Mouse (Mus musculus) embryonic facial prominence, embryonic 15.5 days (tissue): Measurements from ENCODE around the gene Rtn3. TPM values are rescaled to one million over a fixed set of nuclear protein-coding genes. Genes with fewer than 3 reads are reported as not detected.
"Not testable (repeated sequence)": the region's sequence is repeated elsewhere in the genome, so short reads cannot be mapped to it uniquely, and the experiment has no call there.

Experiments
- ATAC-seq: fragments of 200-750 bp; cut with Nextera tagmentation; 2 replicates; pipeline ENCODE4 v1.8.0; 2017; ENCODE audit warnings: low read depth, moderate TSS enrichment; ENCODE audit not compliant: insufficient number of reproducible peaks, low FRiP score, low TSS enrichment
- H3K27ac ChIP-seq: fragments of 300-500 bp; sonication (generic); replicated peaks from 2 replicates; pipeline ENCODE4 v1.5.1; 2015; ENCODE audit warnings: mild to moderate bottlenecking, inconsistent platforms
- H3K27me3 ChIP-seq: fragments of 300-500 bp; sonication (generic); 2 replicates; pipeline ENCODE4 v1.6.1; 2015; ENCODE audit warnings: inconsistent platforms
- H3K36me3 ChIP-seq: fragments of 300-500 bp; sonication (generic); 2 replicates; pipeline ENCODE4 v1.6.1; 2015; ENCODE audit warnings: mild to moderate bottlenecking, inconsistent platforms
- H3K4me1 ChIP-seq: fragments of 300-500 bp; sonication (generic); 2 replicates; pipeline ENCODE4 v1.6.1; 2015; ENCODE audit warnings: inconsistent platforms
- H3K4me2 ChIP-seq: fragments of 300-500 bp; sonication (generic); replicated peaks from 2 replicates; pipeline ENCODE4 v1.6.1; 2015; ENCODE audit warnings: mild to moderate bottlenecking, inconsistent platforms
- H3K4me3 ChIP-seq: fragments of 300-500 bp; sonication (generic); replicated peaks from 2 replicates; pipeline ENCODE4 v1.5.1; 2015; ENCODE audit warnings: mild to moderate bottlenecking, inconsistent platforms
- H3K9ac ChIP-seq: fragments of 300-500 bp; sonication (generic); 2 replicates; pipeline ENCODE4 v1.6.1; 2015; ENCODE audit warnings: inconsistent platforms
- H3K9me3 ChIP-seq: fragments of 300-500 bp; sonication (generic); replicated peaks from 2 replicates; pipeline ENCODE4 v1.6.1; 2016; ENCODE audit warnings: inconsistent platforms
- WGBS: fragments of 180-500 bp; shearing (Covaris S2); methylation state at CpG from one replicate; pipeline ENCODE4 v1.1.7; 2015; 5-methylcytosine and 5-hydroxymethylcytosine counted together
- polyA plus RNA-seq: library from polyadenylated mRNA; unstranded; fragments of >200 nt; fragmentation: Nextera tagmentation; extraction: Ambion mirVana; gene quantifications from 2 replicates; pipeline ENCODE4 v1.2.1, GENCODE M21; 2015

Rtn3 gene
- polyA plus RNA-seq, 1 experiment from 2014 or later, result 138 TPM

DNA sequence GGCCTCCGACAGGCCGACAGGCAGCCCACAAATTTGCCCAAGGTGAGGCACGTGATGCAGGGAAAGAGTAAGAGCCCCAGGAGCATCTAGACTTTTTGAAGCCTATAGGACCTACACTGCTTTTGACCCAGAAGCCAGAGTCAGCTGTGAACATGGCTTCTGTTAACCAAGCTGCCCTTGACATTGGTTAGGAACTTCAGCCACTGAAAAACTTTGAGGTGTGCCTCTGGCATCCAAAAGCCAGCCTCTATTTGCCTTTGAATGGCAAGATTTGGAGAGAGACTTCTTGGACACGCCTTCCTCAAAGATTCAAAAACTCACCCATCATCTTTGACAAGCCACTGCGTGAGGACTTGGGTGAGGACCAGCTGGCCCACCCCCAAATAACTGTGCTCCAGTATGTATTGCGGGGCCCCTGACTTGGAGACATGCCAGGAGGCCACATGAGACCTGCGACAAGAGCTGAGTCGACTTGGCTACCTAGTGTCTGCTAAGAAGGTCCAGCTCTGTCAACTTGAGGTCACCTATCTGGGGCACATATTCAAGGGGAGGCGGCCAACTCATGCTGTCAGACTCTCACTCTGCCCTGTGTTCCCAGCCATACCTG is 78.4 kb downstream of the Rtn3 start:
- H3K9ac ChIP-seq, result no peak overlapping the region
- ATAC-seq, result no peak
- H3K36me3 ChIP-seq, result no peaks in the 10 kb centered on the region
- no peaks in the 10 kb centered on the region for H3K9me3 ChIP-seq
- H3K27me3 ChIP-seq, result 0 out of 2 replicates have a peak, but pooled peaks cover 3% of the 10 kb centered on the region
- H3K27ac ChIP-seq, result no peak overlapping the region
- peaks cover 4% of the 10 kb centered on the region; the same call in 1 of the 2 replicates for H3K4me1 ChIP-seq
- no peak overlapping the region for H3K4me3 ChIP-seq
- 57% methylated on average over 9 of the region's 9 CpGs for WGBS
- H3K4me2 ChIP-seq, result no peak overlapping the region

DNA sequence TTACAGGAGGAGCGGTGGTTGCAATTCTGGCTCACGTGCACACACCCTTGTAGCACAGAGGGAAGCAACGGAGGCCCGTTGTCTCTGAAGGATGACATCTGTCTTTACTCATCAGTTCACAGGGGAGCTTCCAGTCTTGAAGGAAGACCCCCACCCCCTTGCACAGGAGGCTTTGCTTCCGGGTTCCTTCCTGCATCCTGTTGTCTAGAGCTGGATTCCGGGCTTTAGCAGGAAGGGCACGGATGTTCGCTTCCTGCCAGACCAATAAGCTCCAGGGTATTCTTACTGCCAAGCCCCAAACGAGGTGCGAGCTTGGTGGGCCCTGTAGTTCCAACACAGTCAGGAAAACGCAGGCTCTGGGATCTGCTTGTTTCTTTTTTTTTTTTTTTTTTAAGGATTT is 82.4 kb downstream of the Rtn3 start:
- H3K9me3 ChIP-seq, result no peaks in the 10 kb centered on the region
- 37% methylated on average over 11 of the region's 11 CpGs for WGBS
- no peaks in the 10 kb centered on the region for H3K36me3 ChIP-seq
- peaks cover 4% of the 10 kb centered on the region; the same call in 1 of the 2 replicates for H3K4me1 ChIP-seq
- H3K27me3 ChIP-seq, result peaks cover 8% of the 10 kb centered on the region; the same call in 1 of the 2 replicates
- no peak overlapping the region for H3K27ac ChIP-seq
- no peak overlapping the region for H3K4me3 ChIP-seq
- H3K4me2 ChIP-seq, result no peak overlapping the region
- H3K9ac ChIP-seq, result no peak overlapping the region
- ATAC-seq, result no peak

DNA sequence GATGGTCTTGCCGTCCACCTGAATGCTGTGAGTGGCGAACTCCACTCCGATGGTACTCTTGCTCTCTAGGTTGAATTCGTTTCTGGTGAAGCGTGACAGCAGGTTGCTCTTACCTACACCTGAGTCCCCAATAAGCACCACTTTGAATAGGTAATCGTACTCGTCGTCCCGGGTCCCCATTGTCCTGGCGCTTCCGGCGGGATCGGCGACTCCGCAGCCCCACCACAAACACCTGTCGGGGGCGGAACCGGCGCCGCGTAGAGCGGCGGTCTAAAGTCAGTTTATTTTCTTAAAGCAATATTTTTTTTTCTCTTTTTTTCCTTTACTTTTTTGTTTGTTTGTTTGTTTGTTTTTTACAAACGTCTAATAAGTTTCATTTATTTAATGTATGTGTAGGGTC is 84.2 kb downstream of the Rtn3 start:
- not testable (repeated sequence) for H3K4me1 ChIP-seq, H3K4me3 ChIP-seq, H3K36me3 ChIP-seq, ATAC-seq, H3K9me3 ChIP-seq, H3K27me3 ChIP-seq, H3K9ac ChIP-seq, H3K27ac ChIP-seq, H3K4me2 ChIP-seq
- 26% methylated on average over 24 of the region's 24 CpGs for WGBS

DNA sequence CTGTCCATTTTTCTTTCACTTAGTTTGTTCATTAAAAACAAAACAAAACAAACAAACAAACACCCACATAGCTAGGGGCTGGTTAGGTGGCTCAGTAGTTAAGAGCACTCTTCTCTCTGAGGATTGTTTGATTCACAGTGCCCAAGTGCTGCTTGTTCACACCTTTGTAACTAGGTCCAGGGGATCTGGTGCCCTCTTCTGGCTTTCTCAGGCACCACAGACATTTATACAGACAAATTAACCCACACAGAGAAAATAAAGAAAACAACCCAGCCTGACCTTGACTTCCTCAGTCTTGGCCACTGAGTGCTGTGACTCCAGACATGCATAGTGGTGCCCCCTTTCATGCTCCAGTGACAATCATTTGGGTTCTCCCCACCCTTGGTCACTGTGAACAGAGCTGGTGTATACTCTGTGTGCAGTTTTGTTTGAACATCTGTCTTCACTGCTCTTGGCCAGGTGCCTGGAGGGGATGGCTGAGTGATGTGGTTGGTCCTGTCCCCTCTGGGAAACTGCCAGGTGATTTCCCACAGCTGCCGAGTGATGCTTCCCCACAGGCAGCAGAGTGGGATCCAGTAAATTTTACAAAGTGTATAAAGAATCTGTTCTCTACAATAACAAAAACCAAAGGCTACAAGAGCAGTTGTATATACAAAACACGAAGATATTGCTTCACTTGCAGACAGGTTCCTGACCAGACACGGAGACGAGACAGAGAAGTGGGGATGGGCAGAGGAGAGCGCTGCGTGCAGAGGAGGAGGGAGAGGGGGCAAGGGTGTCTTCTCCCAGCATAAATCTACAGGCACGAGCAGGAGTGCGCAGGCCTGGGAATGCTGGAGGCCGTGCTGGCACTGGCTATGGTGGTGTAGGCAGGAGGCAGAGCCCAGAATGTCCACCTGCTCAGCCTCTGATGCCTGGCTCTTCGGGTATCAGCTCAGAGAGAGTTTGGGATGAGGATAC is 85.9 kb downstream of the Rtn3 start:
- not testable (repeated sequence) for H3K9ac ChIP-seq, H3K4me3 ChIP-seq, H3K4me1 ChIP-seq, H3K9me3 ChIP-seq, H3K4me2 ChIP-seq, H3K36me3 ChIP-seq, ATAC-seq, H3K27ac ChIP-seq, H3K27me3 ChIP-seq
- 50% methylated on average over 9 of the region's 10 CpGs for WGBS

DNA sequence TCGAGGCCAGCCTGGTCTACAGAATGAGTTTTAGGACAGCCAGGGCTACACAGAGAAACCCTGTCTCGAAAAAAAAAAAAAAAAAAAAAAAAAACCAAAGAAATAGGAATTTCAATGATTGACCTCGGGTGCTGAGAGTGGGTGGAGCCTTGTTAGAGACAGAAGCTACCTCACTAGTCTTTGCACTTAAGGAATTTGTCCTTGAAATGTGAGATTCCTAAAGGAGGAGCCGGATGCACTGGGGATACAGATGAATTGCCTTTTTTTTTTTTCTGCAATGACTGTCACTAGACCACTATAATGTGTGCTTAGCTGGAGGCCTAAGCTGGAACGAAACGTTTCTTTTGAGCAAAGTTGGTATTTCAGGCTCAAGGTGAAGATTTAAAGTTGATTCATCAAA is 94.6 kb downstream of the Rtn3 start:
- 75% methylated on average over 6 of the region's 6 CpGs for WGBS
- 0 out of 2 replicates have a peak, but pooled peaks cover 4% of the 10 kb centered on the region for H3K36me3 ChIP-seq
- peaks cover 15% of the 10 kb centered on the region; the same call in 1 of the 2 replicates for H3K9me3 ChIP-seq
- H3K27me3 ChIP-seq, result no peaks in the 10 kb centered on the region
- no peak overlapping the region for H3K4me3 ChIP-seq
- H3K27ac ChIP-seq, result no peak overlapping the region
- H3K4me2 ChIP-seq, result no peak overlapping the region
- no peak for ATAC-seq
- H3K4me1 ChIP-seq, result peaks cover 9% of the 10 kb centered on the region
- H3K9ac ChIP-seq, result no peak overlapping the region

DNA sequence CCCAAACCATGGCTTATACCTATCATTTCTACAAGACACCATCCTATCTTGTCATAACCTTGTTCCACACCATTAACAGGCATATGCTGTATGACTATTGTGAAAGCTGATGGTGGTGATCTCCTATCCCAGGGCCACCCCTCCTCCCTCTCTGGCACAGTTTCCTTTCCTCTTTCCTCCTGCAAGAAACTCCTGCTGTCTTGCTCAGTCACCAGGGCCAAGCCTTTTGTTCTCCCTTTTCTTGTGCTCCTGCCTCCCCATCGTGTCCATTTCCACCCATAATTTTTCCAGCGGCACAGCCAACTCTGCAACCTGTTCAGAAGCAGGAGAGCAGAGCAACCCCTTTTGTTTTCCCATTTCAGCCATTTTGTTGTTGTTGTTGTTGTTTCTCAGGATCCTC is 97.0 kb downstream of the Rtn3 start:
- Histone ChIP-seq H3K9me3 (peaks cover 13% of the 10 kb centered on the region; the same call in 1 of the 2 replicates), H3K4me1 (peaks cover 19% of the 10 kb centered on the region), H3K27me3 (no peaks in the 10 kb centered on the region), H3K36me3 (0 out of 2 replicates have a peak, but pooled peaks cover 4% of the 10 kb centered on the region), H3K4me3 (no peak overlapping the region), H3K4me2 (no peak overlapping the region), H3K9ac (no peak overlapping the region), H3K27ac (no peak overlapping the region)
- 62% methylated on average over 2 of the region's 2 CpGs for WGBS
- no peak for ATAC-seq

DNA sequence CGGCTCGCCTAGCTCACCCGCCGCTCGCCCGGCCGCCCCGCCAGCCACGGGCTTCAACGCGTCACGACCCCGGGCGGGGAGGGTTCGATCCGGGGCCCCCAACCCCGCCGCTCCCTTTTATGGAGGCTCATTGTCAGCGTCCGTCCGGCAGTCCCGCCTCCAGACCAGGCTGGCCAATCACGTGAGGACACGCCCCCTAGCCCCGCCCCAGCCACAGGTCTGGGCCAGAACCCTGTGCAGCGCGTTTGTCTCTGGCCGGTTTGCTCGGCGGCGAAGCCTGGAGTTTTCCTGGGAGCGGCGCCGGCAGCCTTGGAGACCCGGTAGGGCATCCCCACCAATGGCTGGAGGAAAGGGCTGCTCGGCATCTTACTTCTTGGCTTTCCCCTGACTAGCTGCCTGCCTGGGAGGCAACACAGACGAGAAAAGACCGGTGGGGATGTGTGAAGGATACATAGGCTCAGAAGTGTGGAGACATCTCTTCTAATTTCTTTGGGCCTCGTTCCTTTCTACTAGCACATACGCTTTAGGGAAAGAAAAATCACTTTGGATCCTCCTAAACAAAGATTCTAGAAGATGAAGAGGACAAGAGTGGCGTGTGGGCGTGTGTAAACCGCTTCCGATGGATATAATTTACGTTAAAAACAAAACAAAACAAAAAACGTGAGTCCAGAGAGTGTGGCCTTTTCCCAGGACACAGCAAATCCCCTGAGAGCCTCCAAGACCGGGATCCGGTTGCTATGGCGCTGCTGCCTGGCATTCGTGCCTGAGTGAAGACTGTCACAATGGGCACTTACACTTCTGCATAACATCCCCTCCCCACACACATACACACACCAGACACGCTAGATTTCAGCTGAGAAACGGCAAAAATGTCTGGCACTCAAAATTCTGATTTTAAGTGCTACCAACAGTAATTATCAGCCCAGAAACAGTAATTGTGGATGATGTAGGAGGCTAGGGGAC is 99.9 kb downstream of the Rtn3 start, which contains the start of gene Spindoc:
Gene Spindoc (minus strand): TSS at position 92 of the 963 bp plus-strand sequence.
- H3K4me1 ChIP-seq, result peaks cover 19% of the 10 kb centered on the region
- peak; percentile 99 for ATAC-seq
- under 1% methylated on average over 52 of the region's 52 CpGs for WGBS

DNA sequence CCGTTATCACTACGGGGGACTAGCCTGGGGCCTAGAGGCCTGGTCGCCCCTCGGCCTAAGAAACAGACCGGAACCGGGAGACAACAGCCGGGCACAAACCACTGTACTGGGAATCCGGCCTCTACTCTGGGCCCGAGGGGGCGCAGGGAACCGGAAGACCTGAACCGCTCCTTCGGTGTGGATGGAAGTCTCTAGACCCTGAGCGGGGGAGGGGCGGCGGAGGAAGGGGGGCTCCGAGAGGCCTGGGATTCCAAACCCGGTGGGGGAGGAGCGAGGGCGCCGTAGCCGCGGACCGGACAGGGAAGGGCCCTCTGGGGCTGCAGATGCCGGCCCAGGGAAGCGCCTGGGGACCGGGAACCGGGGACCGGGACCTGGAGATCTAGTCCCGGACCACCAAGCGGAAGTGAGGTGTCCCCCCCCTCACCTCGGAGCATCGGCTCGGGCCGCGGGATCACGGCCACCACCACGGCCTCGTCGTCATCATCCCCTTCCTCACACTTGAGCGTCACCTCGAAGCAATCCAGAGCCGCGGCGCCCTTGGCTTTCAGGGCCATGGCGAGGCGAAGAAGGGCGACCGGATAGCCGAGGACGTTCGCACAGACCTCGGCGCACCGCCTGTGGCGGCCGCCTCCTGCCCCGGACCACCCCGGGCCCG is 100.7 kb downstream of the Rtn3 start:
- ATAC-seq, result peak; percentile 61
- H3K36me3 ChIP-seq, result peaks cover 9% of the 10 kb centered on the region; the same call in 1 of the 2 replicates
- peak overlapping the region; percentile 88 for H3K9ac ChIP-seq
- H3K27me3 ChIP-seq, result no peaks in the 10 kb centered on the region
- peak overlapping the region; percentile 78 for H3K4me2 ChIP-seq
- H3K9me3 ChIP-seq, result 0 out of 2 replicates have a peak, but pooled peaks cover 6% of the 10 kb centered on the region
- H3K27ac ChIP-seq, result peak overlapping the region; percentile 87
- peaks cover 19% of the 10 kb centered on the region for H3K4me1 ChIP-seq
- WGBS, result under 1% methylated on average over 56 of the region's 60 CpGs
- peak overlapping the region; percentile 95 for H3K4me3 ChIP-seq

More for the DNA sequence above, 99.9 kb downstream of the Rtn3 start, which contains the start of gene Spindoc:
- H3K4me3 ChIP-seq, result peak within 1 kb of the TSS; percentile 95
- no peaks in the 10 kb centered on the region for H3K27me3 ChIP-seq
- H3K9ac ChIP-seq, result peak within 1 kb of the TSS; percentile 88
- peak within 1 kb of the TSS; percentile 78 for H3K4me2 ChIP-seq
- 0 out of 2 replicates have a peak, but pooled peaks cover 6% of the 10 kb centered on the region for H3K9me3 ChIP-seq
- H3K36me3 ChIP-seq, result peaks cover 9% of the 10 kb centered on the region; the same call in 1 of the 2 replicates
- H3K27ac ChIP-seq, result peak within 1 kb of the TSS; percentile 87

DNA sequence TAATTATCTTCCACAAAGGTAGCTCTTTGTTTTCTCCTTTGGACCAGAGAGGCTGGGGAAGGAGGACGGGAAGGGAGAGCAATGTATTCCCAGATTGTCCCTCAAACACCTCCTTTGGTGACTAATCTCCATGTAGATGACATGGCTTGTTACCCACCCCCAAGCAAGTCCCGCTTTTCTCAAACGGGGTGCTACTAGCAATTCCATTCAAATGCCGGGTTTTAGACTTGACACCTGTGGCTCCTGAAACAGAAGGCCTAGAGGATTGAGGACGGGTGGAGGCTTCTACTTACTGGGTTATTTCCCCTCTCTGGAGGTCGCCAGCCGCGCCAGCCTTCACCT is 101.2 kb downstream of the Rtn3 start:
- no peak for ATAC-seq
- Histone ChIP-seq H3K27ac (peak overlapping the region; percentile 87), H3K4me2 (peak overlapping the region; percentile 78), H3K36me3 (peaks cover 9% of the 10 kb centered on the region; the same call in 1 of the 2 replicates), H3K9me3 (0 out of 2 replicates have a peak, but pooled peaks cover 6% of the 10 kb centered on the region), H3K9ac (peak overlapping the region; percentile 88), H3K4me3 (peak overlapping the region; percentile 95), H3K27me3 (no peaks in the 10 kb centered on the region), H3K4me1 (peaks cover 19% of the 10 kb centered on the region)
- 1% methylated on average over 8 of the region's 8 CpGs for WGBS

DNA sequence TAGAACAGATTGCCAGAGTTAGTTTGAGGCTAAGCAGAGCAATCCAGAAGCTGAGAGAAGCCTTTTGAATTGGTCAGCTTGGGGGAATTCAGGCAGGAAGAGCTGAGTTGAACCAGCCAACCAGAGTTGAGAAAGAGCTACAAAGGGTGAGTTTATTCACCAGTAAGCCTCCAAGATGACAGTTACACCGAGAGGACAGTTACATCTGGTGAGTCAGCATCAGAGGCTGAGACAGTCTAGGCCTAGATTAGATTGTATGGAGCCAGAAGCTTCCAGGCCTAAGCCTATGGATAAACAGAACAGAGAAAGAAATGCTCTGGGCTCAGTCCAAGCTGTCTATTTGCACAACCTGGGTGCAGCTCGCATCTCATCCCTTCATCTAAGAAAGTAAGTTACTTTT is 105.4 kb downstream of the Rtn3 start:
- no peak overlapping the region for H3K4me2 ChIP-seq
- H3K36me3 ChIP-seq, result peaks cover 37% of the 10 kb centered on the region
- ATAC-seq, result no peak
- H3K9me3 ChIP-seq, result no peaks in the 10 kb centered on the region
- no peak overlapping the region for H3K4me3 ChIP-seq
- WGBS, result 76% methylated on average over 2 of the region's 2 CpGs
- H3K4me1 ChIP-seq, result peaks cover 8% of the 10 kb centered on the region
- H3K9ac ChIP-seq, result no peak overlapping the region
- H3K27ac ChIP-seq, result no peak overlapping the region
- H3K27me3 ChIP-seq, result no peaks in the 10 kb centered on the region
